ENCODE assay signal across 9 mouse cellular contexts in the genomic region with DNA sequence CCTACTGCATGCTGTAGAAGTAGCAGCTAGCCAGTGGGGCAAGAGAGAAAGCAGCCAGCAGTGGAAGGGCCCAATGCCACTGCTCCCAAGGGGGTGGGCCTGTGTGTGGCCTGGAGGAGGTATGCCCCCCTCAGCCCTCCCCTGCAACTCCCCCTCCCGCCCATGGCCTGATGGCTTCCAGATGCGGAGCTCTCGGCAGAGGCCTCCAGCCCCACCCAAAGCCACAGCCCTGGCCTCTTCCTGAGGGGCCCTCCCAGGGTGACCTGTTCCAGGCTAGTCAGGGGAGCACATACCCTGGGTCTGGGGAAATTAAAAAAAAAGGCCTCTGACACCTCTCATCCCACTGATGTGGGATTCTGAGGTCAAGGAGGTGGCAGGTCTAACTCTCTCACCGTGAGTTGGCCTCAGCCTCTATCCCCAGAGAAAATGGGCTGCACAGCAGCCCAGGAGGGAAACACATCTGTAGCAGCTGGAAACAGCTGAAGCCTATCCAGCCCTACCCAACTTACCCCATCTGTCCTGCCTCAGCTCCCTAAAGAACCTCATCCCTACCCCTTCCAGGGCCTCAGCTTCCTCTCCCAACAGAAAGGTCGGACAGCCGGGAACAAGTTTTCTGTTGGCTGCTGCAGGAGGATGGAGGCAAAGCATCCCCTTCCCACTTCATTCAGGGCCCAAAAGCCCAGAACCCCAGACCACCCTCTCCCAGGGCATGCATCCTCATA. TPM values are rescaled to one million over a fixed set of nuclear protein-coding genes. Genes with fewer than 3 reads are reported as not detected.
DNase-seq lines count a peak whose midpoint lies in the region; ATAC-seq lines count a peak whose summit lies in the region.
"Had no signal": no experiment of that assay in that cellular context is flagged by ENCODE, and none has a peak within 500 bp of the region (broad histone marks: within the 10 kb centered on the region; RNA-seq: fewer than 3 reads in every experiment).

No protein-coding gene starts in this region.

- H3K36me3 ChIP-seq in erythroblast, embryonic 14.5 days (ENCODE audit: control insufficient read depth): peaks cover 75% of the 10 kb centered on the region
- peaks cover 32% of the 10 kb centered on the region for H3K36me3 ChIP-seq in intestine, embryonic 14.5 days (ENCODE audit: control insufficient read depth, insufficient read depth, low read length)
- peaks cover 21% of the 10 kb centered on the region for H3K36me3 ChIP-seq in neural tube, embryonic 13.5 days

- peak overlapping the region; percentile 60 for H3K4me3 ChIP-seq in erythroblast, embryonic 14.5 days (replicated peaks)
- no peak overlapping the region for H3K4me3 ChIP-seq in intestine, embryonic 14.5 days (ENCODE audit: low read depth, low read length)
- H3K4me3 ChIP-seq in neural tube, embryonic 13.5 days: no peak overlapping the region
- H3K4me3 ChIP-seq: hindbrain, embryonic 15.5 days had no signal

- 15% methylated on average over 6 of the region's 6 CpGs for WGBS in intestine, embryonic 14.5 days
- WGBS in neural tube, embryonic 13.5 days: 64% methylated on average over 6 of the region's 6 CpGs

- H3K4me2 ChIP-seq in intestine, embryonic 14.5 days (ENCODE audit: low read length): peak overlapping the region; percentile 27
- H3K4me2 ChIP-seq in neural tube, embryonic 13.5 days: no peak overlapping the region
- H3K4me2 ChIP-seq: hindbrain, embryonic 15.5 days had no signal

- H3K9ac ChIP-seq in intestine, embryonic 14.5 days (ENCODE audit: low read length): no peak overlapping the region
- H3K9ac ChIP-seq in neural tube, embryonic 13.5 days: peak overlapping the region; percentile 41; the same call in 1 of the 2 replicates
- H3K9ac ChIP-seq: hindbrain, embryonic 15.5 days had no signal

- H3K27me3 ChIP-seq in erythroblast, embryonic 14.5 days (ENCODE audit: control insufficient read depth): no peaks in the 10 kb centered on the region
- no peaks in the 10 kb centered on the region for H3K27me3 ChIP-seq in intestine, embryonic 14.5 days (replicated peaks; ENCODE audit: control insufficient read depth, insufficient read depth, low read length)
- H3K27me3 ChIP-seq in neural tube, embryonic 13.5 days: no peaks in the 10 kb centered on the region
- H3K27me3 ChIP-seq: hindbrain, embryonic 15.5 days had no signal

- peak overlapping the region; percentile 87 for H3K27ac ChIP-seq in intestine, embryonic 14.5 days (ENCODE audit: low read depth)
- H3K27ac ChIP-seq in neural tube, embryonic 13.5 days (replicated peaks): peak overlapping the region; percentile 24; the same call in 1 of the 2 replicates
- H3K27ac ChIP-seq: hindbrain, embryonic 15.5 days had no signal

- peaks cover 2% of the 10 kb centered on the region; the same call in 1 of the 2 replicates for H3K9me3 ChIP-seq in erythroblast, embryonic 14.5 days (ENCODE audit: control insufficient read depth, low read length)
- H3K9me3 ChIP-seq in intestine, embryonic 14.5 days (ENCODE audit: control insufficient read depth, low read length): no peaks in the 10 kb centered on the region
- no peaks in the 10 kb centered on the region for H3K9me3 ChIP-seq in neural tube, embryonic 13.5 days
- H3K9me3 ChIP-seq: hindbrain, embryonic 15.5 days had no signal

- H3K4me1 ChIP-seq in erythroblast, embryonic 14.5 days (ENCODE audit: control insufficient read depth): peaks cover 73% of the 10 kb centered on the region
- H3K4me1 ChIP-seq in intestine, embryonic 14.5 days (replicated peaks; ENCODE audit: control insufficient read depth, insufficient read depth, low read length): peaks cover 42% of the 10 kb centered on the region
- H3K4me1 ChIP-seq in neural tube, embryonic 13.5 days (replicated peaks): peaks cover 36% of the 10 kb centered on the region

- peak; percentile 28 for DNase-seq in CD4-positive helper T cell, adult 2 months (ENCODE audit: low read depth, low spot score)
- peak; percentile 52 to 56 for DNase-seq in gastrocnemius, adult 8-10 months (ENCODE audit: low spot score in 2 of 2)
- peak; percentile 75 for DNase-seq in intestine, embryonic 14.5 days (ENCODE audit: low spot score)
- DNase-seq in adrenal gland, postnatal 25 days: no peak

- no peak for ATAC-seq in erythroblast, adult 5-6 weeks (replicated peaks; ENCODE audit: low FRiP score, poor library complexity, severe bottlenecking)
- ATAC-seq in intestine, embryonic 14.5 days (replicated peaks; ENCODE audit: low FRiP score, low TSS enrichment, low read depth): peak; percentile 51; the same call in 1 of the 2 replicates
- ATAC-seq in neural tube, embryonic 13.5 days (ENCODE audit: low read depth): no peak
- no peak for ATAC-seq in CD4-positive, CD25-positive, alpha-beta regulatory T cell, adult 4 months

RNA-seq across cellular contexts. Expression of a gene that starts 6.7 kb away (rescaled TPM):
- polyA plus RNA-seq in erythroblast, embryonic 14.5 days (2012): 1.0 and 1.3 TPM in 2 replicates
- 3.1 and 14.4 TPM in 2 replicates for total RNA-seq in erythroblast, adult 5-6 weeks (2015; ENCODE audit: low replicate concordance)
- total RNA-seq in erythroblast, adult 5-6 weeks (2017; ENCODE audit: low replicate concordance): 4.6 and 5.9 TPM in 2 replicates
- total RNA-seq in gastrocnemius, adult 8-10 months (2022): 1 to 10 TPM; 3.2 to 5.5 (median 3.7) TPM
- 27.6 and 30.0 TPM in 2 replicates for polyA plus RNA-seq in intestine, embryonic 14.5 days (2014; fragmentation: Nextera tagmentation; extraction: Ambion mirVana)
- polyA plus RNA-seq in neural tube, embryonic 13.5 days (2015; fragmentation: Nextera tagmentation; extraction: Ambion mirVana): 10.2 TPM in 2 replicates
- 8.3 and 10.4 TPM in 2 replicates for total RNA-seq in adrenal gland, postnatal 25 days (2021)
- polyA plus RNA-seq in CD4-positive, CD25-positive, alpha-beta regulatory T cell, adult 4 months (2017; shearing (Covaris generic)): 1 to 10 TPM; 6.5 to 7.3 TPM

RNA-seq across cellular contexts. Expression of a gene that starts 11.4 kb away (rescaled TPM):
- polyA plus RNA-seq in erythroblast, embryonic 14.5 days (2012): not detected in 2 replicates
- total RNA-seq in erythroblast, adult 5-6 weeks (2015; ENCODE audit: low replicate concordance): 1.0 and 1.3 TPM in 2 replicates
- total RNA-seq in erythroblast, adult 5-6 weeks (2017; ENCODE audit: low replicate concordance): 1.3 and 10.3 TPM in 2 replicates
- total RNA-seq in gastrocnemius, adult 8-10 months (2022): 1,000 to 10,000 TPM; 1,019 to 1,332 (median 1,204) TPM
- 13.1 and 15.3 TPM in 2 replicates for polyA plus RNA-seq in intestine, embryonic 14.5 days (2014; fragmentation: Nextera tagmentation; extraction: Ambion mirVana)
- polyA plus RNA-seq in neural tube, embryonic 13.5 days (2015; fragmentation: Nextera tagmentation; extraction: Ambion mirVana): 28.9 and 31.8 TPM in 2 replicates
- total RNA-seq in adrenal gland, postnatal 25 days (2021): 8.0 and 11.9 TPM in 2 replicates
- under 1 TPM; 0.42 to 0.97 TPM for polyA plus RNA-seq in CD4-positive, CD25-positive, alpha-beta regulatory T cell, adult 4 months (2017; shearing (Covaris generic))

RNA-seq across cellular contexts. Expression of a gene that starts 41.5 kb away (rescaled TPM):
- 0.01 TPM in 1 of 2 replicates, not detected in the other for polyA plus RNA-seq in erythroblast, embryonic 14.5 days (2012)
- not detected in 2 replicates for total RNA-seq in erythroblast, adult 5-6 weeks (2015; ENCODE audit: low replicate concordance)
- not detected in 2 replicates for total RNA-seq in erythroblast, adult 5-6 weeks (2017; ENCODE audit: low replicate concordance)
- total RNA-seq in gastrocnemius, adult 8-10 months (2022): 1 to 10 TPM; 1.8 to 4.0 (median 3.5) TPM
- polyA plus RNA-seq in intestine, embryonic 14.5 days (2014; fragmentation: Nextera tagmentation; extraction: Ambion mirVana): 29.0 and 31.0 TPM in 2 replicates
- polyA plus RNA-seq in neural tube, embryonic 13.5 days (2015; fragmentation: Nextera tagmentation; extraction: Ambion mirVana): 22.2 and 28.8 TPM in 2 replicates
- 17.1 and 23.0 TPM in 2 replicates for total RNA-seq in adrenal gland, postnatal 25 days (2021)
- polyA plus RNA-seq in CD4-positive, CD25-positive, alpha-beta regulatory T cell, adult 4 months (2017; shearing (Covaris generic)): under 1 TPM in 1 of 2 experiments, not detected in 1; 0.73 TPM

Comparison
In these comparisons a context has a peak if more than half of its experiments do, and no peak if none do; other contexts are left out.
1. RNA of a gene that starts 41.5 kb away (polyA plus RNA-seq): 29.0 to 31.0 TPM in intestine, embryonic 14.5 days and 22.2 to 28.8 TPM in neural tube, embryonic 13.5 days; 0.73 TPM in CD4-positive, CD25-positive, alpha-beta regulatory T cell, adult 4 months and 0.01 TPM in erythroblast, embryonic 14.5 days; every median in the first group is over 10 times any median in the second.